7 mouse cellular contexts compared by ENCODE assay signal in genomic region chr2:92987108-92987618, GRCm38 (mm10). TPM values are rescaled to one million over a fixed set of nuclear protein-coding genes. Genes with fewer than 3 reads are reported as not detected.
DNase-seq lines count a peak whose midpoint lies in the region; ATAC-seq and TF ChIP-seq lines count a peak whose summit lies in the region.

No protein-coding gene starts in this region.

- 76% methylated on average over 7 of the region's 7 CpGs for WGBS in kidney, postnatal 0 days
- WGBS in embryonic facial prominence, embryonic 14.5 days = 73% methylated on average over 6 of the region's 7 CpGs
- WGBS in limb, embryonic 10.5 days = 74% methylated on average over 7 of the region's 7 CpGs

- no peak for ATAC-seq in kidney, postnatal 0 days (replicated peaks; ENCODE audit: low FRiP score, low read depth)
- no peak for ATAC-seq in embryonic facial prominence, embryonic 14.5 days (ENCODE audit: low read depth)

- DNase-seq in kidney, postnatal 0 days (ENCODE audit: low spot score) = no peak
- no peak for DNase-seq in kidney, postnatal 10 days
- no peak for DNase-seq in embryonic facial prominence, embryonic 14.5 days (ENCODE audit: low spot score)
- no peak for DNase-seq in limb, embryonic 10.5 days (ENCODE audit: low spot score)
- peak; percentile 47 for DNase-seq in lung, postnatal 25 days (ENCODE audit: low spot score)
- DNase-seq in layer of hippocampus, adult 9-11 months = no peak
- no peak for DNase-seq in left cerebral cortex, adult 11 months (ENCODE audit: low spot score)

- no peaks in the 10 kb centered on the region for H3K27me3 ChIP-seq in kidney, postnatal 0 days (ENCODE audit: insufficient read depth, low read length)
- H3K27me3 ChIP-seq in embryonic facial prominence, embryonic 14.5 days (replicated peaks; ENCODE audit: control insufficient read depth, insufficient read depth, low read length) = no peaks in the 10 kb centered on the region
- H3K27me3 ChIP-seq in limb, embryonic 10.5 days (ENCODE audit: low read depth, poor library complexity, severe bottlenecking) = no peaks in the 10 kb centered on the region

- no peak overlapping the region for H3K4me2 ChIP-seq in kidney, postnatal 0 days (ENCODE audit: low read length)
- H3K4me2 ChIP-seq in embryonic facial prominence, embryonic 14.5 days (ENCODE audit: low read depth, low read length) = no peak overlapping the region

- peaks cover 19% of the 10 kb centered on the region for H3K4me1 ChIP-seq in kidney, postnatal 0 days (replicated peaks; ENCODE audit: insufficient read depth, low read length)
- peaks cover 19% of the 10 kb centered on the region for H3K4me1 ChIP-seq in embryonic facial prominence, embryonic 14.5 days (ENCODE audit: control insufficient read depth, insufficient read depth, low read length)
- H3K4me1 ChIP-seq in limb, embryonic 10.5 days = peaks cover 31% of the 10 kb centered on the region

- peak overlapping the region; percentile 77 for H3K27ac ChIP-seq in kidney, postnatal 0 days
- H3K27ac ChIP-seq in embryonic facial prominence, embryonic 14.5 days (replicated peaks; ENCODE audit: low read depth, low read length) = peak overlapping the region; percentile 77; the same call in 1 of the 2 replicates
- H3K27ac ChIP-seq in limb, embryonic 10.5 days = peak overlapping the region; percentile 85

- H3K9me3 ChIP-seq in kidney, postnatal 0 days (replicated peaks; ENCODE audit: low read length) = no peaks in the 10 kb centered on the region
- no peaks in the 10 kb centered on the region for H3K9me3 ChIP-seq in embryonic facial prominence, embryonic 14.5 days (ENCODE audit: control insufficient read depth, low read length)
- H3K9me3 ChIP-seq in limb, embryonic 10.5 days (replicated peaks) = no peaks in the 10 kb centered on the region

- no peak overlapping the region for H3K4me3 ChIP-seq in kidney, postnatal 0 days (replicated peaks; ENCODE audit: low read depth, low read length)
- no peak overlapping the region for H3K4me3 ChIP-seq in embryonic facial prominence, embryonic 14.5 days (ENCODE audit: low read depth, low read length)
- no peak overlapping the region for H3K4me3 ChIP-seq in limb, embryonic 10.5 days

- 0 out of 2 replicates have a peak, but pooled peaks cover 11% of the 10 kb centered on the region for H3K36me3 ChIP-seq in kidney, postnatal 0 days (ENCODE audit: insufficient read depth, low read length)
- H3K36me3 ChIP-seq in embryonic facial prominence, embryonic 14.5 days (ENCODE audit: control insufficient read depth, insufficient read depth, low read length) = peaks cover 64% of the 10 kb centered on the region
- H3K36me3 ChIP-seq in limb, embryonic 10.5 days = peaks cover 42% of the 10 kb centered on the region

- peak; percentile 30 for TF ChIP-seq CTCF in kidney, postnatal 0 days (IDR thresholded peaks at IDR 0.05; ENCODE audit: low read depth)

- no peak overlapping the region for H3K9ac ChIP-seq in kidney, postnatal 0 days (ENCODE audit: low read depth, low read length)
- H3K9ac ChIP-seq in embryonic facial prominence, embryonic 14.5 days (ENCODE audit: low read depth, low read length) = no peak overlapping the region

RNA-seq across cellular contexts. Expression of gene Prdm11, which starts 58.8 kb away (rescaled TPM):
- 3.7 and 4.9 TPM in 2 replicates for polyA plus RNA-seq in kidney, postnatal 0 days (2015; fragmentation: Nextera tagmentation; extraction: Ambion mirVana)
- 4.6 and 4.8 TPM in 2 replicates for polyA plus RNA-seq in embryonic facial prominence, embryonic 14.5 days (2014; fragmentation: Nextera tagmentation; extraction: Ambion mirVana)
- 2.8 and 3.4 TPM in 2 replicates for polyA plus RNA-seq in limb, embryonic 10.5 days (2016; fragmentation: Nextera tagmentation; extraction: Ambion mirVana)
